Mouse (Mus musculus): ENCODE measurements around the gene Fhit.
"Not testable (repeated sequence)": the region's sequence is repeated elsewhere in the genome, so short reads cannot be mapped to it uniquely, and the experiment has no call there.

Fhit gene

DNA sequence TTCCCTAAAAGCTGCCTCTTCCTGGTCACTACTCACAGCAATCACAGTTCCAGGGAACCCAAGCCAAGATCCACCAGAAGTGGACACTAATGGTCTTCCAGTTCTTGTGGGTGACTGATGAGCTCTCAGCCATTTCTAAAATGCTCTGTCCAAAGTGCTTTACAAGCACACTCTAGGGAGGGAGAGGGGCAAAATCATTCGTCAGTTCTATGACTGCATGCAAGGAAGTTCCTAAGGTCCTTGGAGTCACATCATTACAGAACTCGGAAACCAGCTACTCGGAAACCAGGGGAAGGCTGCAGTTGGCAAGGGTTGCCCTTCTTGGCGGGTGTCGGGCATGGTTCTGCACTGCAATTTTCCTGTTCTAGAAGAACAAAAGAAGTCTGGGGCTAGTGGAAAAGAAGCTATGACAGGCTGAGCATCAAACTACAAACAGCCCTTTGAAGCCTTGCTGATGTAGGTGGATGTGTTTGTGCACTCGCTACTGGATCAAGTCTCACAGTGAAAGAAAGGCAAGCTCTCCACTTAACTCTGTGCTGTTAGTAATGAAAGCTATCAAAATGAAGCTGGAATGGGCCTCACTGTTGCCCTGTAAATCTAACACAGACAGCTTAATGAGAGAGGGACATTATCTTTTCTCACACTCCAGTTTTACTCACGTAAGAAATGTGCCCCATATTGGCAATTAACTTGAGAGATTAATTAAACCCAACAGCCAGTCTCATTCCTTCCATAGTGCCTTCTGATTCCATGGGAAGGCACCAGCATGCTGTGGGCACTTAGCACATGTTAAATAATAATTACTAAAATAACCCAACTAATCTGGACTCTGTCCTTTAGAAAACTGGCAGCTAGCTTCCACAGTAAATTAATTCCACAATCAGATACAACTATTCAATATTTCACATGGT, 243.7 kb downstream of the Fhit start:
- DNase-seq (ENCODE audit: low spot score): no peak

DNA sequence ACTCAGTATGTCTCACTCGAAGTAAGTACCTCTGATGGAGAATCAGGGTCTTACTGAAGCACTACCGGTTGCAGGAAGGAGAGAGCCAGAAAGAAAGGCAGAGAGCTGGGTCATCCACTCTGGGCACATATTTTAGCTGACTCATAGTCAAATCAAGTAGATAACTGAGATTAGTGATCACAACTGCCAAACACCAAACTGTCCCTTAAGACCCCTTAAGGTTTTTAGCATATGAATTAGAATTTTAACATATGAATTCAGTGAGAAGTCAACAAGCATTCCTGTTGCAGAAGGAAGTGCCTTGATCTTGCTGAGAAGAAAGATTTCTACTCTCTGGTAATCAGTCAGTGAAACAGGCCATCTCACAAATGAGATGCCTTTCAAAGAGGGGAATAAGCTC, 253.8 kb downstream of the Fhit start:
- no peak for DNase-seq (ENCODE audit: low spot score)

DNA sequence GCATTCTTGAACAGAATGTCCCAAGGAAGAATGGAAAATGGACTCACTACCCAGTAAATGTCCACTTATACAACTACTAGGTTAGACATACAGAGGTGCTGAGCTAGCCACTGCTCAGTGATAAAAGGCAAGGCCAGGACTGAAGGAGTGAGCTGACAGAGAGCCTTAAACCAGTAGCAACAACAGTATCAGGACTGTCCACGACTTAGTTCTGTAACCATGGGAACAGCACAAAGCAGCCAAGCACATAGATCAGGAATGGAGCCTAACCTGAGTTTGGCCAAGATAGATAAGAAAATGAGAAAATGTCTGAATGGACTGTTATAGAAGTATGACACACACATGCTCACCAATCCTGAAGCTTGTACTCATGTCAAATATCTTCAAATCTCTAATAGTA, 279.1 kb downstream of the Fhit start:
- no peak for DNase-seq (ENCODE audit: low spot score)

DNA sequence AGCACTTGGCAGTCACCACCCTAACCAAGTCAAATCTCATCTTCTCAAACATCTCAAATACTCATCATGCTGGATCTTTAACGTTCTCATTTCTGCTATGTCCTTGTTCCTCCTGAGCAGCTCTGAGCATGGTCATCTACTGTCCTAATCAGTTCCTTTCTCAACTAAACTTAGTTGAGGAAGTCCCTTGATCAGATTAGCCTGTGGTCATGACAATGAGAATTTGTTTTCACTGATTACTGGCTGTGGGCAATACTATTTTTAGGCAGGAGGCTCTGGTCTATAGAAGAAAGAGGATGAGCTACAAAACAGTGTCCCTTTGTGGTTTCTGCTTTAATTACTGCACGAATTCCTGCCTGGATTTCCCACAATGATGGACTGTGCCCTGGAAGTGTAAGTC, 281.1 kb downstream of the Fhit start:
- no peak for DNase-seq (ENCODE audit: low spot score)

DNA sequence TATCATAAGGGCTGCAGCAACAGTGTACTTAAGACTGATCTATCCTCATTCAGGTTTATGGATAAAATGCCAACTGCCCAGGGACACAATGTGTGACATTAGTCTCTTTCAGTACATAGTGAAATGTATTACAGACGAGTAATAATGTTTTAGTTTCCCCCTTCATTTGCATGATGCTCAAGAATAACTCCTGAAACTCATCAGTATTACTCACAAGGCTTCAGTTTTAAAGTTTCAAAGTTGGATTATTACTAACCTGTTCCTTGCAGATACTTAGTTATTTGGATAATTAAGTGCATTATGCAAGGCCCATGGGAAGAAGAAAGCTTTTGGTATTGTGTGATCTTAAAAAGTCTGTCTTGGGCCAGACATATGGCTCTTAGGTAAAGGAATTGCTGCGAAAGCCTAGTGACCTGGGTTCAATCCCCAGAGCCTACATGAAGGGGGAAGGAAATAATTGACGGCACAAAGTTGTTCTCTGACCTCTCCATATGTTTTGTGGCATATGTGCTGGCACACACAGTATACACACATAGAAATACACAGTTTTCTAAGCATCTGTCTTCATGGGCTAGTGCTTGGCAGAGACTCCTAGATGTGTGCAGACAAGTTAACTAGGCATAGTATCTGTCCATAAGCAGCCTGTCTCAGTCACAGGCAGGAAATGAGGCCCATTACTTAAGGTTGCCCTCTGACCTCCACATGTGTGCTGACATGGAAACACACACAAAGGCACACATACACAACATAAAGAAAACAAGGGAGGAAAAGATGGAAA, 287.1 kb downstream of the Fhit start:
- DNase-seq (ENCODE audit: low spot score): peak; percentile 40

DNA sequence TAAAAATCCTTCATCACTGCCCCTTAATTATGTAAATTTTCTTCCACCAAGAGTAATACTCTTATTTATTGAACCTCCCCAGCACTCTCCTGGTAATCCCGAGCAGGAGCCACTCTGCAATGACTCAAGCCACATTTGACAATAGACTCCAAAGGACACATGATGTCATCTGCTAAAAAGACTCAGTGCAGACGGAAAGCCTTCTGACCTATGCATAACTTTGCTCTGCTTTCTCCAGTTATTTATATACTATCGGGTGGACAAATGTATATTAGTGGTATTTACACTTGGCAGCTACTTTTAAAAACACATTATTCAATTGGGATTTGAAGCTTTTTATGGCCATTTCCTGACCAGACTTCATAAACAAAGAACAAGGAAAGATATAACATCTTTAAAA, 304.2 kb downstream of the Fhit start:
- DNase-seq (ENCODE audit: low spot score): no peak

DNA sequence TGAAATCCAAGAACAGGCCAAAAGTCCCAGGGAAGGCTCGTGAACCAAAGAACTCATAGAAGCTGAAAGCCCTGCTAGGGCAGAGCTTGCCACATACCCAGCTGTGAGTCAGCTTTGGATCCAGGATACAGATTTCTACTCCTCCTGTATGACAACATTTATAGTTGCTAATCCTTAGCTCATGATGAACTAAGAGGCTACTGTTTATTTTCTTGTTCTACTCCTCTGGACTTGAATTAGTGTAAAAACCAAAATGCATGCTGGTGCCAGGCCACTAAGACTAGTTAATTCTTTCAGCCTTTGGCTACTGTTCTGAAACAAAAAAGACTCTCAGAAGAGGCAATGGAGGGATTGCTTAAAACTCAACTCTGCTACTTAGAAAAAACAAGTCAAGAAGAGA, 309.9 kb downstream of the Fhit start:
- DNase-seq (ENCODE audit: low spot score): no peak

DNA sequence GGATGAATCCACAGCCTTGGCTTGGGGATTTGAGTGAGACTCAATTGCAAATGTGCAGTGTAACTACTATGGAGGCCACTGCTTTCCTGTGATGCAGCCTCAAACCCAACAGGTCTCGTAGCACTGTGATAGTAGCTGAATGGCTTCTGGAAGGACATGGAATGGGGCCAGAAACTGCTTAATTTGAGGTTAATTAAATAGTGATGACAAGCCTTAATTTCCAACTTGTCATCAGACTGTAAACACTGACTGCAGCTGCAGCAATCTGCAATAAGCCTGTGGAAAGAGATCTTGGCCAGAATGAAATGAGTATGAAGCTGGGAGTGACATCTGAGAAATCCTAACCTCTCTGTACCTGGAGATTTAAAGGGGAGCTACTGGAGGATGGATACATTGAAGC, 325.8 kb downstream of the Fhit start:
- no peak for DNase-seq (ENCODE audit: low spot score)

DNA sequence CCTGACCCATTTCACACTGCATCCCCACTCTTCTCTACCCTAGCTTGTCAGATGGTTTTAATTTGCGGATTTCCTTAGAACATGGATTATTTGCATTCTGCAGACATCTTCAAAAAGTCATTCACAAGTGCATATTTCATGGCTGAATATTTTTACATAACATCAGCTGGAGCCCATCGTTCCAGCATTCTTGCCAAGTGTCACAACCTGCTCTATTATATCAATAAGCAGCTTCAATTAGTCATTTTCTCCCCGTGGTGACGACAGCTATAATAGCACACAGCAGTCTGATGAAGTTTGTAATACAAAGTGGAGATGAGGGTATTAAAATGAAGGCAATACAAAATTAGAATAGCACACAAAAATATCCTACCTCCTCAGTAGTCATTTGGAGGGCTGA, 337.0 kb downstream of the Fhit start:
- DNase-seq (ENCODE audit: low spot score): no peak

DNA sequence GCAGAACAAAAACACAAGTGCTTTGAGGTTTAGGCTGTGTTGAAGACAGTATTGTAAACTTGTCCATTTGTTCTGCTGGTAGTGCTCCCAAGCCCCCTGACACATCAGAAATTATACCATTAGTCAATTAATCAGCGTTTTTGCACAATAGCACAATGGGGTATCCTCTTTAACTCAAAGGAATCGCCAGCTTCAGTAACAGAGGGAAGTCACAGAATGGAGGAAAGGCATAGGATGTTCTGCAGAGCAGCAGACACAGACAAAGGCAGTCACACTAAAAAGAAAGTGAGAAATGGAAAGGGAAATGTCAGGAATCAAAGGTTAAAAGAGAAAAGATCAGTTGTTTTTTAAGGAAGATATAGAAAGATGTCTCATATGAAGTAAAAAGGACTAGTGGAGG, 348.3 kb downstream of the Fhit start:
- peak; percentile 47 for DNase-seq (ENCODE audit: low spot score)

DNA sequence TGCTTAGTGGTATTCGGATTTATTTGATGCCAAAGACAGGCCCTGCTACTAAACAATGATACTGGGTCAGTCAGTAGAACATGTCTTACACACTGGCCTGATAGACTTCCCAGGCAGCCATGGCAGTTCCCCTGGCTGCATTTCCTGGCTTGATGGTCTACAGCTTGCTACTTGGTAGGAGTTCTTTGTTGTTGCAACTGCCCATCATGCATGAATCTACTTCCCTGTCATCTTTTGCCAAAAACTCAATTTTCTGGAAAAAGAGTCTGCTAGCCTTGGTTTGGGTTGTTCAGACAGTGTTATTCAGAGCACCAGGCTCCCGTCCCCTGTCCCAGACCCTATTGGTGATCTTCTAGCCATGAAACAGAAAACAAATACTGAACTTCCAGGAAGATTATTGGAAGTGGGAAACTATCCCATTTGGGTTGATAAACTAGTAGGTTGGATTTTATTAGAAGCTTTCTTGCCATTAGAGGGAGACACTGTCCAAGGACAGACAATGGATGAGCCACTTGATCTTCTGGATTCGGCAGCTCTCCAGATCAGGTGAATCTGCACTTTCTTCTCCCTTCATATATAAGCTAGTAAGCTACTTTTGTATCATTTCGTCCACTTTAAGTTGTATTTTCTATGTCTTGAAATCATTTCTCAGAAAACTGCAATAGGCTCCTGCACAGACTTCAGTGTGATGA, 363.2 kb downstream of the Fhit start:
- DNase-seq (ENCODE audit: low spot score): no peak

DNA sequence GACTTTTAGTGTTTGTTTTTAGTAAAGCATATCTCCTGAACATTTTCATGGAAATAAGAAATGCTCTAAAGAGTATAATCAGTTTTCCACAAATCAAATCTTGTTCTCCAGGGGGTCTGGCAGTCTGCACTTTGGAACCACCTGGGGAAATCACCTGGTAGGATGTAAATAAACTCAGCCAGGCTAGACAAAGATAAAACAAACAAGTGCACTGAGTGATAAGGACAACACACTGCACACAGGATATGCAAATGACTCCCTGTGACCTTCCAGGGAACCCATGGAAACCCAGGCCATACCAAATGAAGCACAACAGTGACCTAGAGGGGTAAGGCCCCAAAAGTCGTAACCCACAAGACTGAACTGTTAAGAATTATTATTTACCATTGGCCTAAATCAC, 364.2 kb downstream of the Fhit start:
- no peak for DNase-seq (ENCODE audit: low spot score)

DNA sequence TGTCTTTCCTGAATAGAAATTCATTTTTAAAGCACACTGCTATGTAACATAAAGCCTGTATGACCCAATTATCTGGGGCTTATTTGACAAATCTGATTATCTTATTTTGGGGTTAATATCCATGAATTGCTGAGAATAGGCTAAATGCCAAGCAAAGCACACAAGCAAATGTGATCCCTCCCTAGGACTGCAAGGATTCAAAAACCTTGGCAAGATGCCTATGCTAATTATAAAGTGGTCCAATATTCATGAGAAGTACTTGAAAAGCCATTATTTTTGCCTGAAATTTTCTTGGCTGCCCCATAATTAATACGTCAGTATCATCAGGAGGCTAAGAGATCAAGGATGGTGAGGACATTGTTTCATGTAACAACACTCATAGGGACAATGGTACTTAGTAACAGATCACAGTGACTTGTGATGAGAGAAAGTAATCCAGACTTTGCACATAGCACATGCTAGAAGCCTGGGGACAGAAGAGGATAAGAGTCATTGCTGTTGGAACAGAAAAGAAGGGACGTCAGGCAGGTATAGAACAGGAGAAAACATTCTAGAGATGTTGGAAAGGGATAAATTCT, 366.2 kb downstream of the Fhit start:
- DNase-seq (ENCODE audit: low spot score): no peak

DNA sequence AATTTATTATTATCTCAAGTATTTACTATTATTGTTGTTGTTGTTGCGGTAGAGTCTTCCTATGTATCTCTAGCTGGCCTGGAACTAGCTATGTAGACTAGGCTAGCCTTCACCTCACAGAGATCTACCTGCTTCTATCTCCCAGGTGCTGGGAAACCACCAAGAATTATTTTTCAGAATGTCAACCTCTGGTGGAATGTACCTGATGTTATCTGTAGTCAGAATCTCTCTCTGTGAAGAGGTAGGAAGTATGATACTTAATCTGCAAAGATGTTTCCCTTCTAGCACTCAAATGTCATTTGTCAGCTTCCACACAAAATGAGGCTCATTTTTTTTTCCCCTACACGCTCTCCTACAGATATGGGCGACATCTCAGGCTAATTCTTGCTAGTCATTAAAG, 377.9 kb downstream of the Fhit start:
- DNase-seq (ENCODE audit: low spot score): no peak

DNA sequence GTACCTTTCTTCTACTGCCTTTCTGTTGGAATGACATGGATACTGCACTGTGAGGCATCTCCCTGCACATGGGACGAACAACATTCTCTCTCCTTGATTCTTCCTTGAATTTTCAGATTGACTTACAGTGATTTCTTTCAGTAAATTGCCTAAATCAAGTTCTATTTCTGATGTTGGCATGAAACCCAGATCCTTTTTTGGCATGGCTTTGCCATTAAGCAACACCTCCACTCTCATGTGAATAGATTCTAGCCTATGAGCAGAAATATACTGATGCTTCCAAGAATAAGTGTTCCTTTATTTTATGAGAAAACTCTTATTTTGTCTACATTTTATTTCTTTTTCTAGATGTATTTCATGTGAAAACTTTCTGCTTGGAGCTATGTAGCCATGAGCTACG, 383.1 kb downstream of the Fhit start:
- DNase-seq (ENCODE audit: low spot score): no peak

DNA sequence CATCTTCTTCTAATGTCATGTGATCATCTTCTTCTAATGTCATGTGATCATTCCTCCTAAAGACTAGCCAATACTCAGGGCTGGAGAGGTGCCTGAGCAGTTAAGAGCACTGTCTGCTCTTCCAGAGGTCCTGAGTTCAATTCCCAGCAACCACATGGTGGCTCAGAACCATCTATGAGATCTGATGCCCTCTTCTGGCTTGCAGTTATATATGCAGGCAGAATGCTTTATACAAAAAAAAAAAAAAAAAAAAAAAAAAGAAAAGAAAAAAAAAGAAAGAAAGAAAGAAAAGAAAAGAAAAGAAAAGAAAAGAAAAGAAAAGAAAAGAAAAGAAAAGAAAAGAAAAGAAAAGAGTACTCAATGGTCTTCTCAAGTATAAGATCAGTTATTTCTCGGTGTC, 407.0 kb downstream of the Fhit start:
- DNase-seq (ENCODE audit: low spot score): not testable (repeated sequence)

DNA sequence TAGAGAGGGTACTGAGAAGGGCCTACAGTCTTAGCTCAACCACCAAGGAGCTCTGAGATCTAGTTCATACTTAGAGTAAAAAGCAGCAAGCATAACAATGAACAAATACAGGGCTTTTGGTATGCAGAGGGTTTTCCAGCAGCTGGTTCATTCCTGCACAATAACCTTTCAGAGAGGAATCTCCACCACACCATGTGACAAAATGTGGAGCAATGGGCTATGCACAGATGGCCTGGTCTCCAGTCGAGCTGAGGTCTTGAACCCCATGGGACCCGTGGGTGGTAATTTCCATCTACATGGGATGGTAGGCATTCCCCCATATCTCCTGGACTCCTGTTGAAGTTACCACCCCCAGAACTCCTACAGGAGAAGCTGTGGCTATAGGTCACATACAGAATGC, 423.8 kb downstream of the Fhit start:
- no peak for DNase-seq (ENCODE audit: low spot score)

DNA sequence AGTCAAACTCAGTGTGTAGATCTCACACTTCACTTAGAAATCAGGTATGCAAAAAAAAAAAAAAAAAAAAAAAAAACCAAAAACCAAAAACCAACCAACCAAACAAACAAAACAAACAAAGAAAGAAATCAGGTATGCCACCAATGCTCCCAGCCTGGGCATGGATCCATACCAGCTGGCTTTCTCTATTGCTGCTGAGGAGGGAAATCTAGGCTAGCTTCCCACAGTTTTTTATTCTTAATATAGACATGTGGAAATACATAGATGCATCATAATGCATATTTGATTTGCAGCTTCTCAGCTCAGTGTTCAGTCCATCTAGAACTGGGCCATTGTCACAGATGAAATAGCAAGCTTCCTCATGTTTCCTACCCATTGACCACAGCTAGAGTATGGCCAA, 439.3 kb downstream of the Fhit start:
- DNase-seq (ENCODE audit: low spot score): no peak

DNA sequence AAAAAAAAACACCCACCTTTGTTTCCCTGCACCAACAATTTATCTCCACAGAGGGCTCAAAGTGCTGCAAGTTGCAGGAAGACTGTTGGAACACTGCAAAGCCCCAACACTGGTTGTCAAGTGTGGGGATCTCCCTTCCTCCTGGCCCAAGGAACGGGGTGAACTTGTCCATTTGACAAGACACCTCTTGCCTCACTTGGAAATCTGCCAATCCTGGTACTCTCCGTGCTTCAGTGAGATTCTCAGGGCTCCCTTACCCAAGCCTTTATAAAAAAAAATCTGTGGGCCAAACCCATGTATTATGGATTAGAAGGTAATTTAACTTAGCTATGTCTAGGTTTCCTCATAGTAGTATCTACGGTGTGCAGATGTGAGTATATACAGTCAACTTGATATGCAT, 448.9 kb downstream of the Fhit start:
- DNase-seq (ENCODE audit: low spot score): no peak

DNA sequence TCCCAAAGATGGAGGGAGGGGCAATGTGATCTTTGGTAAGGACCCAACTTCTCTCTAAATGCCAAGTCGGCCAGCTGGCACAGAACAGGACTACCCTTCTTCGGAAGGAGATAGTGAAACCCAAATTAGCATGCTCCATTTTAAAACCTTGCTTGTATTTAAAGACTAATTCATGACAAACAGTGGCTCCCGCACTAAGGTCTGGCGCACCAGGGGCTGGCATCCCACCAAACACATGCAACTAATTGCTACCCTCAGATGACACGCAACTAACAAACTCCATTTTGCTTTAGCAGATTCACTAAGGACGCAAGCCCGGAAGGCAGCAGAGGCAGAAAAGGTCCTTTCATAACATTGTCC, 449.3 kb downstream of the Fhit start:
- DNase-seq (ENCODE audit: low spot score): no peak

DNA sequence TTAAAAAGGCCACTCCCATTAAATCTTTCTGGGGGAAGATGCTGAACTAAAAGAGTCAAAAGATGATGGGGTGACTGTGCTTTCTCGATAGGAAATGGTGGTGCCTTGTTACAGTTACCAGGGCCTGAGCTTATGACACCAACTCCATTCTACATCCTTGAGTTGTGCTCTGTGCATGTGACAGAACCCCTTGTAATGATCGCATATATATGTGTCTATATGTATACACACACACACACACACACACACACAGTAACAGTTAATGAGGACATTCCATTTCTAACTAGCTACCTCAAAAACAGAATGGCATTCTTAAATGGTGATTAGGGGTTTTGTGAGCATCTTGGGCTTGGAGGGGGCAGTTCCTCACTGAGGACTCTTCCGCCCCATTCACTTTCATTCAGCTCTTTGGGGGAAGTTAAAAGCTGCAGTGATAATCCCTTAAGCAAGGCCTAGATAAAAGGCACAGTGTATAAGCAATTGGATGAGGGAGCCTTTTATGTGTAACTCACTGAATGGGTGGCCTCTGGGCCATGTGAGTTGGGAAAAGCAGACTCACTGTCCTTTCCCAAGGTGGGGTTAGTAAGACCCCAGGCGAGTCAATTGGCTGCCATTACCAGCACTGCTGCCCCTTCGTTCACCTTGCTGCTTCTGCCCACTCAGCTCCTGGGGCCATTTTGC, 449.9 kb downstream of the Fhit start:
- no peak for DNase-seq (ENCODE audit: low spot score)

DNA sequence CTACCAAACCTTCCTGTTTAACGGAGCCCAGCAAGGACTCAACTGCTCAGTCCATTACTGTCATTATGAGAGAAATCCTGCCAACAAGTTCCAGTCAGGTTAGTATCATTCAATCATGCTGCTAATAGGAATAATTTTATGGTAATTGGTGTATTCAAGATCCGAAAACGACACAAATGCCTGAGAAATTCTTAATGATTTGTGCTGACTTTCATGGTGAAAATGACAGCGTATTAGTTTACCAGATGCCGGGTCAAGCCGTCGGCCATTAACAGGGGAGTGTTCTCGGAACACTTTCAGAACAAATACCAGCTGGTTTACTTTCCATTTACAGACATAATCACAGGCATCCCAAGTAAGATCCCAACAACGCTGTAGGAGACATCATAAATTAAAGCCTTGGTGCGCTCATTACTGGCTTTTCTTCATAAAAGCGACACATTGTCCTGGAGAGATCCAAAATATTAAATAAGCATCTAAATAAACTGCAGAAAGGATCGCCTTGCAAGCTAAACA, 451.0 kb downstream of the Fhit start:
- no peak for DNase-seq (ENCODE audit: low spot score)

Measured in embryo, embryonic 10.5 days (tissue).